Mouse (Mus musculus) small intestine, adult 2 months (tissue): ENCODE results near the gene Cox10. TPM values are rescaled to one million over a fixed set of nuclear protein-coding genes. Genes with fewer than 3 reads are reported as not detected.

Experiments used
- H3K27ac ChIP-seq: fragments of 200-500 bp; 2 replicates; pipeline ENCODE4 v1.5.1; 2012; ENCODE audit warnings: low read depth, low read length, control low read depth, inconsistent platforms; ENCODE audit not compliant: insufficient read depth
- H3K27me3 ChIP-seq: fragments of 200-500 bp; 2 replicates; pipeline ENCODE4 v1.6.1; 2012; ENCODE audit warnings: mild to moderate bottlenecking, moderate library complexity, low read length, inconsistent platforms; ENCODE audit not compliant: control insufficient read depth, insufficient read depth
- H3K36me3 ChIP-seq: fragments of 200-500 bp; 2 replicates; pipeline ENCODE4 v1.6.1; 2012; ENCODE audit warnings: mild to moderate bottlenecking, low read length, control low read depth, inconsistent platforms; ENCODE audit not compliant: control insufficient read depth, insufficient read depth
- H3K4me1 ChIP-seq: fragments of 200-500 bp; 2 replicates; pipeline ENCODE4 v1.6.1; 2012; ENCODE audit warnings: low read length, inconsistent platforms, mixed read lengths; ENCODE audit not compliant: control insufficient read depth, insufficient read depth, insufficient read length
- H3K4me3 ChIP-seq: fragments of 200-500 bp; 2 replicates; pipeline ENCODE4 v1.5.1; 2012; ENCODE audit warnings: low read depth, mild to moderate bottlenecking, control low read depth, inconsistent platforms, low read length, moderate library complexity
- CTCF ChIP-seq: fragments of 200-500 bp; IDR thresholded peaks from 2 replicates; pipeline ENCODE4 v1.5.1; 2012; ENCODE audit warnings: low read depth, mild to moderate bottlenecking, control low read depth, inconsistent platforms, low read length, moderate library complexity, mixed read lengths; ENCODE audit not compliant: insufficient replicate concordance, insufficient read length; ENCODE audit errors: extremely low read depth
- POLR2A ChIP-seq: fragments of 200-500 bp; IDR thresholded peaks from 2 replicates; pipeline ENCODE4 v1.6.1; 2012; ENCODE audit warnings: low read depth, mild to moderate bottlenecking, control low read depth, inconsistent platforms, low read length, moderate library complexity
- WGBS: fragments of 180-500 bp; shearing (Covaris S2); methylation state at CpG from one replicate; pipeline ENCODE4 v1.1.7; 2018; 5-methylcytosine and 5-hydroxymethylcytosine counted together
- polyA plus RNA-seq: library from polyadenylated mRNA; depleted of rRNA; stranded (reverse); fragments of >200 nt; gene quantifications from 2 replicates; pipeline ENCODE4 v1.2.3, GENCODE M21; 2012

Cox10 gene
- polyA plus RNA-seq, 1 experiment: 15.2 TPM

- H3K4me3 ChIP-seq: no peak overlapping the region
- TF ChIP-seq CTCF (no peak), POLR2A (no peak)
- H3K36me3 ChIP-seq: no peaks in the 10 kb centered on the region
- 84% methylated on average over 11 of the region's 11 CpGs for WGBS
- H3K4me1 ChIP-seq: peaks cover 3% of the 10 kb centered on the region
- H3K27ac ChIP-seq: no peak overlapping the region
- no peaks in the 10 kb centered on the region for H3K27me3 ChIP-seq
These were observed 130.9 kb downstream of the Cox10 start for GRCm38 (mm10) chr11:63948371-63948770.

DNA sequence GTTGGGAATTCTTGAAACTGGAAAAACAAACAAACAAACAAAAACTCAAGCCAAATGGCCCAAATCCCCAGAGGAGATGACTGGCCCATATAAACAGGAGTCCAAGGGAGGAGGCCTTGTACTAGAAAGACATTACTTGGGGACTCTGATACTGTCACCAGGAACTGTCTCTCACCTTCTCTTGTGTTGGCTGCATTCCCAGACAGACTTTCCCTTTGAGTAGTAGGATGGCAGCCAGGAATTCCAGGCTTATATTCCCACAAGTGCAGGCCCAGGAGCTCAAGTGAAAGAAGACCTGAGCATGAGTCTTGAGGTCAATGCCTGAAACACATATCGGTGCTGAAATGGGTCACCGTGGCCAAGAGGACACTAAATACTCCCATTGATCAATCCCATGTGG lies 132.2 kb downstream of the Cox10 start:
- H3K27ac ChIP-seq: no peak overlapping the region
- H3K36me3 ChIP-seq: no peaks in the 10 kb centered on the region
- 87% methylated on average over 2 of the region's 2 CpGs for WGBS
- TF ChIP-seq CTCF: no peak
- TF ChIP-seq POLR2A: no peak
- no peak overlapping the region for H3K4me3 ChIP-seq
- H3K4me1 ChIP-seq: no peaks in the 10 kb centered on the region; the same call in 1 of the 2 replicates
- H3K27me3 ChIP-seq: no peaks in the 10 kb centered on the region

- no peaks in the 10 kb centered on the region for H3K27me3 ChIP-seq
- no peak overlapping the region for H3K4me3 ChIP-seq
- H3K36me3 ChIP-seq: no peaks in the 10 kb centered on the region
- H3K27ac ChIP-seq: no peak overlapping the region
- no peak for TF ChIP-seq CTCF
- no peak for TF ChIP-seq POLR2A
- no peaks in the 10 kb centered on the region; the same call in 1 of the 2 replicates for H3K4me1 ChIP-seq
- 89% methylated on average over 3 of the region's 3 CpGs for WGBS
These were observed 135.3 kb downstream of the Cox10 start for GRCm38 (mm10) chr11:63943947-63944346.

DNA sequence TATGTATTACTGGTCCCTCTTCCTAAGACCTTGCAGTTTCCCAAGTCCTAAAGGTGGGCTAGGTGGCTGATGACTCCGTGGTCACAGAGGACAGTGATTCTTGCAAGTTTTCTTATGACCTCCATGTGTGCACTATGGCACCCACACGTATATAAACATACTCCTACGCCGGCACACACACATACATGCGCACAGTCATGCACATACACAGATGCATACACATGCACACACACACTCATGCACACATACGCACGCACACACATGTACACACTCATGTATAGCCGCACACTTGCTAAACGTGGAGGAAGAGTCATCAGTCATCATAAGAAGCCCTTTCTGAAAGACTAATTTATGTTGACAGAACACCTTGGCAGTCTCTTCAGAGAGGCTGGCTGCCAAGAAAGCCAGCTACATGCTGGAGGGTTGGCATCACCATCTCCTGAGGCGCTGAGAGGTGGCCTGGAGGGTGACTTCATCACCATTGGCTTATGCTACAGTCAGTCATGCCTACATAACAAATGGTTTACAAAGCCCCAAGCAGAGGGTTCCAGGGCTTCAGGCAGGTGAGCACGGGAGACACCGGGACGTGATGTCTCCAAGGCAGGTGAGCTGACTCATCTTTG lies 135.9 kb downstream of the Cox10 start:
- H3K27ac ChIP-seq: no peak overlapping the region
- no peaks in the 10 kb centered on the region for H3K36me3 ChIP-seq
- WGBS: 92% methylated on average over 13 of the region's 13 CpGs
- TF ChIP-seq POLR2A (no peak), CTCF (no peak)
- H3K4me3 ChIP-seq: no peak overlapping the region
- no peaks in the 10 kb centered on the region for H3K27me3 ChIP-seq
- no peaks in the 10 kb centered on the region; the same call in 1 of the 2 replicates for H3K4me1 ChIP-seq

- Histone ChIP-seq H3K4me3 (no peak overlapping the region), H3K27me3 (no peaks in the 10 kb centered on the region), H3K27ac (no peak overlapping the region), H3K4me1 (no peaks in the 10 kb centered on the region), H3K36me3 (no peaks in the 10 kb centered on the region)
- 45% methylated on average over 8 of the region's 8 CpGs for WGBS
- no peak for TF ChIP-seq POLR2A
These were observed 137.1 kb downstream of the Cox10 start for GRCm38 (mm10) chr11:63942177-63942576.

- no peak for TF ChIP-seq POLR2A
- H3K36me3 ChIP-seq: no peaks in the 10 kb centered on the region
- no peak overlapping the region for H3K4me3 ChIP-seq
- H3K27me3 ChIP-seq: no peaks in the 10 kb centered on the region
- no peak overlapping the region for H3K27ac ChIP-seq
- WGBS: 50% methylated on average over 3 of the region's 3 CpGs
- no peaks in the 10 kb centered on the region for H3K4me1 ChIP-seq
These were observed 142.6 kb downstream of the Cox10 start for GRCm38 (mm10) chr11:63936641-63937040.

DNA sequence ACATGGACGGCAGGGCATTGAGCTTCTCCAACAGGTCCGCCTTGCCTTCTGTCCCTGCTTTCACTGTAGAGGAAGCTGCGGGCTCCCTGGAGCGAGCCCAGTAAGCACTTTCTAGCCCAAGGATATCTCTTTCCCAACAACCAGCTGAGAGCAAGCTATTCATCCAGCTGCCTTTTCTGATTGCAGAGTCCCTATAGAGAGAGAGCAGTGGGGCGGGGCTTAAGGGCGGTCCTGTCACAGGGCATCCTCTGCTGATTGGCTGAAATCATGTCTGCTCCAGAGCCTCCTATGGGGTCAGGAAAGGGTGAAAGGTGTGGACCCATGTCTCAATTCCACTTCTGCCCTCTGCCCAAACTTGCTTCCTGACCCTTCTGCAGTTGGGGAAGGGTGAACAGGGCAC lies 152.4 kb downstream of the Cox10 start:
- WGBS: 74% methylated on average over 6 of the region's 6 CpGs
- peaks cover 36% of the 10 kb centered on the region for H3K27me3 ChIP-seq

More for the DNA sequence above, 152.4 kb downstream of the Cox10 start:
- Histone ChIP-seq H3K4me3 (no peak overlapping the region), H3K4me1 (peaks cover 4% of the 10 kb centered on the region; the same call in 1 of the 2 replicates), H3K27ac (no peak overlapping the region), H3K36me3 (no peaks in the 10 kb centered on the region)
- TF ChIP-seq CTCF (no peak), POLR2A (no peak)
